Mouse (Mus musculus): ENCODE data around the gene Ski. TPM values are rescaled to one million over a fixed set of nuclear protein-coding genes. Genes with fewer than 3 reads are reported as not detected.

The Ski gene
- total and polyA plus RNA-seq, 2 experiments from 2014 or later = 8.4 to 63.1 TPM

DNA sequence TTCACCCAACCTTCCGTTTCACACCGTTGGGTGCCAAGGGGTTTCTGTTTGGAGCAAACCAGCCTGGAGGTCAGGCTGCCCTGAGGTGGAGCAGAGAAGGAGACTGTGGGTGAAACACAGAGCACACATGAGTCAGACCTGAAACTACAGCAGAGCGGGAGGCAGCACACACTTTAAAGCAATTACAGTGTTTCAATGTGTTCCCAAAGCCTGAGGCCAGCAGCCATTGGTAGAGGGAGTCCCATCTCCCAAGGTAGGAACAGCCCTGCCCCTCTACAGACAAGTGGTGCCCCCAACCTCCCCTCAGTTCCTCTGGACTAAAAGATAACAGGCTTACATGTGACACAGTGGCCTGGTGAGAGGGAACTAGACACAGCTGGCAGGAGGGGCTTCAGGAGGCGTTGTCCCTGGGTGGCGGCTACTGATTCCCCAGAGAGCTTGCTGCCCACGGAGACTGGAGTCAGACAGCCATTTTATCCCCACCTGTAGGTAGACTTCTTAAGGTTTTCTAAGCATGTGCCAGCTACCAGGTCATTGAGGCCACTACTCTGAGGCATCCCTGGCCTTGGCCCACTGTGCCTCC lies 104.9 kb downstream of the Ski start:
- no peak overlapping the region for H3K4me3 ChIP-seq (ENCODE audit: low read depth, low read length)
- H3K4me2 ChIP-seq (ENCODE audit: low read depth, low read length, poor library complexity, severe bottlenecking) = no peak overlapping the region
- no peaks in the 10 kb centered on the region for H3K9me3 ChIP-seq (ENCODE audit: low read length)
- TF ChIP-seq CTCF (IDR thresholded peaks at IDR 0.05) = no peak
- no peak overlapping the region for H3K27ac ChIP-seq (ENCODE audit: low read depth, low read length)
- DNase-seq (ENCODE audit: low spot score) (no peak), ATAC-seq (ENCODE audit: low FRiP score) (no peak)
- no peaks in the 10 kb centered on the region for H3K4me1 ChIP-seq (ENCODE audit: insufficient read depth, low read length)
- no peaks in the 10 kb centered on the region for H3K27me3 ChIP-seq (ENCODE audit: insufficient read depth, low read length)
- no peak overlapping the region for H3K9ac ChIP-seq (replicated peaks; ENCODE audit: low read length, poor library complexity, severe bottlenecking)
- WGBS = 80% methylated on average over 6 of the region's 6 CpGs
- H3K36me3 ChIP-seq (ENCODE audit: insufficient read depth, low read length) = no peaks in the 10 kb centered on the region

DNA sequence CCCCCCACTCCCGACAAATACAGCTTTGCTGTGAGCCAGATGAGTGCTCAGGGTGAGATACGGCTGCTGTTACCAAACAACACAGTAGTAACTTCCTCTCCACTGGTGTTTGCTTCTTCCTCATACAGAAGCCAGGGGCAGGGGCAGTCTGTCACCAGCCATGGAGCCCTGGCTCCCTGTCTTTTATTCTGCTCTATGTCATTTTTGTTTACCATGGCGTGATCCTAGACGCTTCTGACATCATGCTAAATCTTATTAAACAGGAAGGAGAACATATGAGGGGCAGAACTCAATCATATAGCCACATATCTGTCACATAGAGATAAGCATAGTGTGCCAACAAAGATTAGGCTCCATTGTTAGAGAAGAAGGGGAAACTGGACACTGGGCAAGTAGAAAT lies 105.8 kb downstream of the Ski start:
- no peaks in the 10 kb centered on the region for H3K9me3 ChIP-seq (ENCODE audit: low read length)
- DNase-seq (ENCODE audit: low spot score) = no peak
- no peaks in the 10 kb centered on the region for H3K36me3 ChIP-seq (ENCODE audit: insufficient read depth, low read length)
- no peak overlapping the region for H3K4me3 ChIP-seq (ENCODE audit: low read depth, low read length)
- no peaks in the 10 kb centered on the region for H3K4me1 ChIP-seq (ENCODE audit: insufficient read depth, low read length)
- H3K27ac ChIP-seq (ENCODE audit: low read depth, low read length) = no peak overlapping the region
- no peak overlapping the region for H3K9ac ChIP-seq (replicated peaks; ENCODE audit: low read length, poor library complexity, severe bottlenecking)
- H3K4me2 ChIP-seq (ENCODE audit: low read depth, low read length, poor library complexity, severe bottlenecking) = no peak overlapping the region
- ATAC-seq (ENCODE audit: low FRiP score) = no peak
- 74% methylated on average over 4 of the region's 4 CpGs for WGBS
- TF ChIP-seq CTCF (IDR thresholded peaks at IDR 0.05) = no peak
- H3K27me3 ChIP-seq (ENCODE audit: insufficient read depth, low read length) = no peaks in the 10 kb centered on the region

DNA sequence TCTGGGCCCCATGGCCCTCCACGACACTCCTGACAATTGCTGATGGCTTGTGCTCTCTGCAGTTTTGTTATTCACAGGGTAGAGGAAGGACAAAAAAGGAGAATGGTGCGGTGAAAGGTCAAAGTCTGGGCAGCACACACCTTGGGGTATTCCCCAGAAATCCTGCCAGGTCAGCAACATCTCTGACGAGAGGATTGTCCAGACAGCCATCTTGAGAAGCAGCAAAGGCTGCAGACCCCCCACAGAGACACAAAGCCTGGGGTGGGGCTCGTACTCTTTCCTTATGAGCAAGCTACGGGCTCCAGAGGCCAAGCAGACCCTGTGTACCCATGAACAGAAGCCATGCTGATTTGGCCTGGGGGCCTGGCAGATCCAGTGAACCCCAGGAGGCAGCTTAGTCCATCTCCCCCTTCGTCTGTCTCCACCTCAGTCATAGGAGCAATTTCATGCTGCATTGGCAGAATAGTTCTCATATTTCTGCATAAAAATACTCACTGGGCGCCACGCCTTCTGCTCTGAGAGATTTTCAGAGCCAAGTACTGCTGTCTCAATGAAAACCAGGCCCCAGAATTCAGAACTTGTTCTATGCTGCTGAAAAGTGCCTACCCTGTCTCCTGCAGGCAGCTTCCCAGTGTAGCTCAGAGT lies 108.5 kb downstream of the Ski start:
- Histone ChIP-seq H3K27ac (ENCODE audit: low read depth, low read length) (no peak overlapping the region), H3K4me2 (ENCODE audit: low read depth, low read length, poor library complexity, severe bottlenecking) (no peak overlapping the region), H3K9me3 (ENCODE audit: low read length) (no peaks in the 10 kb centered on the region), H3K9ac (replicated peaks; ENCODE audit: low read length, poor library complexity, severe bottlenecking) (no peak overlapping the region), H3K4me3 (ENCODE audit: low read depth, low read length) (no peak overlapping the region), H3K4me1 (ENCODE audit: insufficient read depth, low read length) (no peaks in the 10 kb centered on the region), H3K27me3 (ENCODE audit: insufficient read depth, low read length) (no peaks in the 10 kb centered on the region), H3K36me3 (ENCODE audit: insufficient read depth, low read length) (0 out of 2 replicates have a peak, but pooled peaks cover 2% of the 10 kb centered on the region)
- WGBS = 60% methylated on average over 8 of the region's 8 CpGs
- DNase-seq (ENCODE audit: low spot score) = no peak
- ATAC-seq (ENCODE audit: low FRiP score) = no peak
- TF ChIP-seq CTCF (IDR thresholded peaks at IDR 0.05) = no peak

DNA sequence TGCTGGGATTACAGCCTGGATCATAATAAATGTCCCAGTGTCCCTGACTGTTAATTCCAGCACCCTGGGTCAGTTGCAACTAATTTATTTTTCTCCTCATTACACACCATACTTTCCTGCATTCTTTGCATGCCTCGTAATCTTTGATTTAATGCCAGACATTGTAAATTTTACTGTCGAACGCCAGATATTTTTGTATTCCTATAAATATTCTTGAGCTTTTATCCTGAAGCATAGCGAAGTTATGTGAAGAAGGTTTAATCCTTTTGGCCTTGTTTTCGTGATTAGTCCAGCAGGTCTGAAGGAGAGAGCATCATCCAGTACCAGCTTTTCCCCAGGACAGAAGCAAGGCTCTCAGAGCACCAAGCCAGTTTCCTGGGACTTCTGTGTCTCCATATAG lies 112.9 kb downstream of the Ski start:
- Histone ChIP-seq H3K27me3 (ENCODE audit: insufficient read depth, low read length) (no peaks in the 10 kb centered on the region), H3K4me2 (ENCODE audit: low read depth, low read length, poor library complexity, severe bottlenecking) (no peak overlapping the region), H3K9ac (replicated peaks; ENCODE audit: low read length, poor library complexity, severe bottlenecking) (no peak overlapping the region), H3K4me1 (ENCODE audit: insufficient read depth, low read length) (no peaks in the 10 kb centered on the region), H3K27ac (ENCODE audit: low read depth, low read length) (no peak overlapping the region), H3K4me3 (ENCODE audit: low read depth, low read length) (no peak overlapping the region), H3K9me3 (ENCODE audit: low read length) (no peaks in the 10 kb centered on the region), H3K36me3 (ENCODE audit: insufficient read depth, low read length) (0 out of 2 replicates have a peak, but pooled peaks cover 2% of the 10 kb centered on the region)
- no peak for TF ChIP-seq CTCF (IDR thresholded peaks at IDR 0.05)
- DNase-seq (ENCODE audit: low spot score) = no peak
- WGBS = 77% methylated on average over 5 of the region's 5 CpGs
- ATAC-seq (ENCODE audit: low FRiP score) = no peak

DNA sequence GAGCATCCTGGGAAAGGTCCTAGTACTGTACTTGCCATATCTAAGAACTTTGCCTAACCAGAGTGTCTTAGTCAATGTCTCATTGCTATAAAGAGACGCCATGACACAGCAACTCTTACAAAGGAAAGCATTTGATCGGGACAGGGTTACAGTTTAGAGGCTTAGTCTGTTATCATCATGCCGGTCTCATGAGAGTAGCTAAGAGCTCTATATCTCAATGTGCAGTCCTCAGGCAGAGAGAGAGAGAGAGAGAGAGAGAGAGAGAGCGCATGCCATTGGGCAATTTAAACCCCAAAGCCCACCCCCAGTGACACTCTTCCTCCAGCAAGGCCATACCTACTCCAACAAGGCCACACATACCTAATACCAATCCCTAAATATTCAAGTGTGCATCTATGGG lies 114.5 kb downstream of the Ski start:
- Histone ChIP-seq H3K9ac (replicated peaks; ENCODE audit: low read length, poor library complexity, severe bottlenecking) (no peak overlapping the region), H3K4me2 (ENCODE audit: low read depth, low read length, poor library complexity, severe bottlenecking) (no peak overlapping the region), H3K27me3 (ENCODE audit: insufficient read depth, low read length) (no peaks in the 10 kb centered on the region), H3K9me3 (ENCODE audit: low read length) (no peaks in the 10 kb centered on the region), H3K4me3 (ENCODE audit: low read depth, low read length) (no peak overlapping the region), H3K27ac (ENCODE audit: low read depth, low read length) (no peak overlapping the region), H3K4me1 (ENCODE audit: insufficient read depth, low read length) (no peaks in the 10 kb centered on the region), H3K36me3 (ENCODE audit: insufficient read depth, low read length) (0 out of 2 replicates have a peak, but pooled peaks cover 2% of the 10 kb centered on the region)
- ATAC-seq (ENCODE audit: low FRiP score) = no peak
- WGBS = 94% methylated on average over 4 of the region's 4 CpGs
- TF ChIP-seq CTCF (IDR thresholded peaks at IDR 0.05) = no peak
- DNase-seq (ENCODE audit: low spot score) = no peak

Other genes with a start within 250 kb of the Ski start
- 49.8 and 51.1 TPM in 2 replicates for gene Plch2, start 165.8 kb downstream of the Ski start, total RNA-seq (2014; rRNA removed)
- gene Plch2, start 165.8 kb downstream of the Ski start, polyA plus RNA-seq (2015; fragmentation: Nextera tagmentation; extraction: Ambion mirVana) = 21.1 and 21.7 TPM in 2 replicates
- 12.2 and 14.0 TPM in 2 replicates for gene Pex10, start 155.6 kb downstream of the Ski start, total RNA-seq (2014; rRNA removed)
- gene Pex10, start 155.6 kb downstream of the Ski start, polyA plus RNA-seq (2015; fragmentation: Nextera tagmentation; extraction: Ambion mirVana) = 15.2 and 15.7 TPM in 2 replicates
- gene Rer1, start 136.2 kb downstream of the Ski start, total RNA-seq (2014; rRNA removed) = 91.4 and 104 TPM in 2 replicates
- gene Rer1, start 136.2 kb downstream of the Ski start, polyA plus RNA-seq (2015; fragmentation: Nextera tagmentation; extraction: Ambion mirVana) = 132 and 133 TPM in 2 replicates
- gene Morn1, start 136.0 kb downstream of the Ski start, total RNA-seq (2014; rRNA removed) = 3.3 and 8.5 TPM in 2 replicates
- gene Morn1, start 136.0 kb downstream of the Ski start, polyA plus RNA-seq (2015; fragmentation: Nextera tagmentation; extraction: Ambion mirVana) = 8.6 and 8.9 TPM in 2 replicates
- 39.5 and 48.7 TPM in 2 replicates for gene Faap20, start 27.2 kb upstream of the Ski start, total RNA-seq (2014; rRNA removed)
- 56.6 and 57.1 TPM in 2 replicates for gene Faap20, start 27.2 kb upstream of the Ski start, polyA plus RNA-seq (2015; fragmentation: Nextera tagmentation; extraction: Ambion mirVana)
- 103 and 104 TPM in 2 replicates for gene Prkcz, start 138.8 kb upstream of the Ski start, total RNA-seq (2014; rRNA removed)
- 104 and 106 TPM in 2 replicates for gene Prkcz, start 138.8 kb upstream of the Ski start, polyA plus RNA-seq (2015; fragmentation: Nextera tagmentation; extraction: Ambion mirVana)
- 0.11 and 0.52 TPM in 2 replicates for gene Gabrd, start 175.5 kb upstream of the Ski start, total RNA-seq (2014; rRNA removed)
- 0.36 and 0.37 TPM in 2 replicates for gene Gabrd, start 175.5 kb upstream of the Ski start, polyA plus RNA-seq (2015; fragmentation: Nextera tagmentation; extraction: Ambion mirVana)
- 5.7 TPM in 2 replicates for gene Cfap74, start 186.6 kb upstream of the Ski start, total RNA-seq (2014; rRNA removed)
- gene Cfap74, start 186.6 kb upstream of the Ski start, polyA plus RNA-seq (2015; fragmentation: Nextera tagmentation; extraction: Ambion mirVana) = 5.8 and 6.5 TPM in 2 replicates
- 1.5 and 2.1 TPM in 2 replicates for gene Tmem52, start 246.5 kb upstream of the Ski start, total RNA-seq (2014; rRNA removed)
- 0.33 TPM in 1 of 2 replicates, not detected in the other for gene Tmem52, start 246.5 kb upstream of the Ski start, polyA plus RNA-seq (2015; fragmentation: Nextera tagmentation; extraction: Ambion mirVana)

All from midbrain, postnatal 0 days (tissue).